Mouse (Mus musculus) bone marrow, adult 2 months (tissue): ENCODE data around the gene Galnt3. TPM values are rescaled to one million over a fixed set of nuclear protein-coding genes. Genes with fewer than 3 reads are reported as not detected.

Experiments
- H3K27ac ChIP-seq: fragments of 200-500 bp; 2 replicates; pipeline ENCODE4 v1.5.1; 2012; ENCODE audit warnings: low read depth, mild to moderate bottlenecking, control low read depth, inconsistent platforms, low read length; ENCODE audit not compliant: control insufficient read depth, poor library complexity, insufficient read depth
- H3K4me1 ChIP-seq: fragments of 200-500 bp; 2 replicates; pipeline ENCODE4 v1.6.1; 2011; ENCODE audit warnings: low read length; ENCODE audit not compliant: control insufficient read depth, insufficient read depth
- H3K4me3 ChIP-seq: fragments of 200-500 bp; replicated peaks from 2 replicates; pipeline ENCODE3; 2011; ENCODE audit warnings: mild to moderate bottlenecking, low read depth, low read length, control low read depth; ENCODE audit not compliant: control insufficient read depth
- CTCF ChIP-seq: fragments of 200-500 bp; IDR thresholded peaks from 2 replicates; pipeline ENCODE4 v1.5.1; 2011; ENCODE audit warnings: low read length, control low read depth; ENCODE audit not compliant: control insufficient read depth, insufficient read depth
- POLR2A ChIP-seq: fragments of 200-500 bp; IDR thresholded peaks from 2 replicates; pipeline ENCODE4 v1.6.1; 2011; ENCODE audit warnings: low read depth, mild to moderate bottlenecking, control low read depth, low read length, borderline replicate concordance; ENCODE audit not compliant: control insufficient read depth
- WGBS: fragments of 180-500 bp; shearing (Covaris S2); methylation state at CpG from one replicate; pipeline ENCODE4 v1.1.7; 2018; 5-methylcytosine and 5-hydroxymethylcytosine counted together
- polyA plus RNA-seq: library from polyadenylated mRNA; stranded (reverse); fragments of >200 nt; gene quantifications from 2 replicates; pipeline ENCODE4 v1.2.4, GENCODE M21; 2011; ENCODE audit warnings: low replicate concordance; ENCODE audit not compliant: missing spikeins, insufficient read depth, insufficient read length

The Galnt3 gene
- polyA plus RNA-seq, 1 experiment = 8.1 TPM

- 34% methylated on average over 10 of the region's 10 CpGs for WGBS
- Histone ChIP-seq H3K4me3 (no peak overlapping the region), H3K4me1 (no peaks in the 10 kb centered on the region), H3K27ac (no peak overlapping the region)
- TF ChIP-seq CTCF = no peak
- no peak for TF ChIP-seq POLR2A
Measured at GRCm38 (mm10) chr2:66148654-66149230, 23.9 kb upstream of the Galnt3 start.

GRCm38 (mm10) chr2:66146473-66146872, 21.7 kb upstream of the Galnt3 start:
- H3K27ac ChIP-seq = no peak overlapping the region
- no peaks in the 10 kb centered on the region; the same call in 1 of the 2 replicates for H3K4me1 ChIP-seq
- H3K4me3 ChIP-seq = no peak overlapping the region
- TF ChIP-seq POLR2A (no peak), CTCF (no peak)
- 71% methylated on average over 4 of the region's 4 CpGs for WGBS

- Histone ChIP-seq H3K27ac (no peak overlapping the region), H3K4me3 (no peak overlapping the region), H3K4me1 (no peaks in the 10 kb centered on the region; the same call in 1 of the 2 replicates)
- TF ChIP-seq CTCF = no peak
- TF ChIP-seq POLR2A = no peak
- WGBS = 11% methylated on average over 5 of the region's 5 CpGs
Measured at GRCm38 (mm10) chr2:66144770-66145169, 20.0 kb upstream of the Galnt3 start.

- Histone ChIP-seq H3K4me1 (no peaks in the 10 kb centered on the region; the same call in 1 of the 2 replicates), H3K4me3 (no peak overlapping the region), H3K27ac (no peak overlapping the region)
- TF ChIP-seq CTCF = no peak
- TF ChIP-seq POLR2A = no peak
- 59% methylated on average over 4 of the region's 4 CpGs for WGBS
Measured at GRCm38 (mm10) chr2:66143284-66143683, 18.5 kb upstream of the Galnt3 start.

GRCm38 (mm10) chr2:66142711-66143110, 17.9 kb upstream of the Galnt3 start:
- H3K27ac ChIP-seq = no peak overlapping the region
- WGBS = 76% methylated on average over 2 of the region's 2 CpGs
- H3K4me3 ChIP-seq = no peak overlapping the region
- TF ChIP-seq POLR2A = no peak
- no peak for TF ChIP-seq CTCF
- no peaks in the 10 kb centered on the region; the same call in 1 of the 2 replicates for H3K4me1 ChIP-seq

- Histone ChIP-seq H3K27ac (no peak overlapping the region), H3K4me3 (no peak overlapping the region), H3K4me1 (no peaks in the 10 kb centered on the region; the same call in 1 of the 2 replicates)
- TF ChIP-seq POLR2A = no peak
- TF ChIP-seq CTCF = no peak
- 56% methylated on average over 2 of the region's 2 CpGs for WGBS
Measured at GRCm38 (mm10) chr2:66142268-66142667, 17.5 kb upstream of the Galnt3 start.

- H3K4me3 ChIP-seq = no peak overlapping the region
- TF ChIP-seq POLR2A (no peak), CTCF (no peak)
- no peaks in the 10 kb centered on the region; the same call in 1 of the 2 replicates for H3K4me1 ChIP-seq
- H3K27ac ChIP-seq = no peak overlapping the region
- WGBS = 70% methylated on average over 4 of the region's 4 CpGs
Measured at GRCm38 (mm10) chr2:66140246-66140645, 15.5 kb upstream of the Galnt3 start.

GRCm38 (mm10) chr2:66131862-66132544, 7.2 kb upstream of the Galnt3 start:
- H3K4me3 ChIP-seq = no peak overlapping the region
- TF ChIP-seq POLR2A (no peak), CTCF (no peak)
- H3K4me1 ChIP-seq = no peaks in the 10 kb centered on the region
- WGBS = 52% methylated on average over 8 of the region's 8 CpGs
- no peak overlapping the region for H3K27ac ChIP-seq
